Mouse (Mus musculus): ENCODE results near the gene Traf4.

Traf4 gene

DNA sequence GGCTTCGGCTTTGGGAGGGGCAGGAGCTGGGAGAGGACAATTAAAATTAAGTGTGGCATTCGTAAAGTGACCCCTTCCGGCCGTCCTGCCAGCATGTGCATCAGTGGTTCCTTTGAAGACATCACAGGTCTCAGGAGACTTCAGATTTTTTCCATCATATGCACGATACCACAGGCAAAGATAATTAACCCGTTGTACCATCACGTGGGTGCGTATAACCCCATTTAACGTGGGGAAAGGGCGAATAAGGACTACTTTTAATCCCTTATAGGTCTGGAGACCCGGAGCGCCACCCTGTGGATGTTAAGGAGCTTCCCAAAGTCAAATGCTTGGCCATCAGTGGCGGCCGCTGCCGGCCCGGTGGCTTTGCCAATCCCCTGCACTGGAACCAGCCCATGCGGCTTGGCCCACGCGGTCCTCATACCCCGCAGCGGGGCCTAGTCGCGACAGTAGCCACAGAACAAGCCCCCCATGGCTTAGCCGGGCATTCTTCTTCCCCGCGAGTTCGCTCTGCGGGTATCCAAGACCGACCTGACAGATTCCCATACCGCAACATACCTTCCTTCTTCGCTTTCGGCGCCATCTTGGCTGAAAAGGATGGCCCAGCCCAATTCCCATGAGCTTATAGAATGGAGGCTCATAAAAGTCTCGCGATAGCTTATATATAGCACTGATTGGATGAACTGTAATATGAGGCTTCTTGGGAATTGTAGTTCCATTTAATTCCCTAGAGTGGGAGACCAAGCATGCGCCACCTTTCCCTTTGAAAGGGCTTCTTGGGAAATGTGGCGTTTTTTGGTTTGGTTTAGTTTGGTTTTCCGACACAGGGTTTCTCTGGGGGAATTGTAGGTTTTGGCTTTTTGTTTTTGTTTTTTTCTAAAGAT is 17.8 kb upstream of the Traf4 start, which contains the start of gene Rpl23a:
Gene Rpl23a, minus strand, starts transcription at position 624 of the 884 bp plus-strand sequence.
- peak; percentile 70 for DNase-seq (ENCODE audit: low spot score)

DNA sequence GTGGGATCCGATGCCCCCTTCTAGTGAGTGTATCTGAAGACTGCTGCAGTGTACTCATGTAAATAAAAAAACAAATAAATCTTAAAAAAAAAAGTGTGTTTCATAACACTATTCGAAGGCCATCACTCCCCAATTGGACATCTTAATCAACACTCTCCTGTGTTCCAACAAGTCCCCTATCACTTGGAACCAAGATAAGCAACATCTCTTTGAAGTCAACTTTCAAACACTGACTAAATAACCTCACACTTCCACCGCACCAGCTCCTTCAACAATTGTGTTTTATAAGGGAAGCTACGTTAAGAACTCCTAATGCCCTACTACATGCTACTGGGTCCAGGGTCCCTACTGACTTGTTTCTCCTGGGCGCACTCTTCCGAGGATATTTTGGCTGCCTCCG is 17.1 kb upstream of the Traf4 start:
- no peak for DNase-seq (ENCODE audit: low spot score)

DNA sequence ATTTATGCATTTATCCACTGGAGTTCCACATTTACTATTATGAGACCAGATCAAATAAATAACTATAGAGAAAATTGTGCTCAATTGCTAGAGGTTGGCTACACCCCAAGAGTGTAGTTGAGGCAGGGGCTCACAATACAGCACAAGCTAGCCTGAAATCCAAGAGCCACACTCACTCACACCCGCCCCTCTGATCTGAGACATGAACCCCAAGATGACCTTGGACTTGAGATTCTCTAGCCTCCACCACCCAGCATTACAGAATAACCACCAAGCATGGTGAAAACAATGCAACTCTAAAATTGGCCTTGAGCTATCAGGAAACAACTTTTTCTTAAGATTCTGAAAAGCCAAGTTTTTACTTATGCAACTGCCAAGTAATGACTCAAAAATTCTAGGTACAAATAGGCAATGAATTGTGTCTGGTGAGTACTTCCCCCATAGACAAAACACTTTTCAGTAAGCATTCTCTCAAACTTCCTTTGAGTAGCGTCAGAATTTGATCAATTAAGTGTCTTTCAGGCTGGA is 16.5 kb upstream of the Traf4 start:
- DNase-seq (ENCODE audit: low spot score), result no peak

DNA sequence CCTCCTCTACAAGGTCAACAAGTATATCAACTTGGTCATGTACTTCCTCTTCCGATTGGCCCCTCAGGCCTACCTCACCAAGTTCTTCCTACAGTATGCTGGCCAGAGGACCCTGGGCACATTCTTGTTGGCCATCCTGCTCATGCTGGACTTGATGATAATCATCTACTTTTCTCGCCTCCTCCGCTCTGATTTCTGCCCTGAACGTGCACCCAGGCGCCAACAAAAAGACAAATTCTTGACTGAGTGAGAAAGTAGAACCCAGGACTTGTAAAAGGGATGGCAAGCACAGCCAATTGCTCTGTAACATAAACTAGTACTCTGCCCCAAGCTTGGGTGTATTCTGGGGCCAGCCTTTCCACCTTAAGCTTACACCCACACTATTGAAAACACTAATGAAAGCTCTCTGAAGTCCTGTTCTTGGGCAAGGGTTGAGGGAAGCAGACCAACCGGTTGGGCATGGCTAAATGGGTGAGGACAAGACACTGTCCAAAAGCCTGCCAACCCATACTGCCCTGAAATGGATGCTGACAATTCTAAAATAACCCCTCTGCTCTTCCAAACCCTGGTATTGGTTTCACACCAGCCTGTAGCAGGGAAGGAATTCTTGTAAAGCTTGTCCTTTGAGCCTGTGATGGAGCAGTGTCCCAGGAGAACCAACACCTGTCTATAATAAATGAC is 14.8 kb upstream of the Traf4 start:
- DNase-seq (ENCODE audit: low spot score), result no peak

DNA sequence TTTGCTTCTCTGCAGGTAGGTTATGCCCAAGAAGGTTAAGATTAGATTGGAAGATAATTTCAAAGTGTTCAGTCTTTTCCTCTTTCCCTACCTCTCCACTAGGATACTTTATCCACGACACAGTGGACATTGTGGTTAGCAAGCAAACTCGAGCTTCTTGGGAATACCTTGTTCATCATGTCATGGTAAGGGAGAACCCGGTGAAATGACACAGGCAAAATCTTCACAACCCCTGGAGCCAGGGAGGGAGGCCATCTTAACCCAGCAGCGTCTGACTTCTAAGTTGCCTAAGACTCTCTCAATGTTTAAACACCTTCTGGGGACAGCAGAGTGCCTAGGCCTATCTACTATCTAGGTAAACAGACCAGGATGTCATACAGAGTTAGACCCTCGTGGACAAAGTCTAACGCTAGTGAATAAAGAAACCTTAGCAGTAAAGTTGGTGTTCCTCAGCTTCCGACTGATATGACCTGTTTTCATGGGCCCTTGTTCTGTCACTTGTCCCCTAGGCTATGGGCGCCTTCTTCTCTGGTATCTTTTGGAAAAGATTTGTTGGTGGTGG is 14.1 kb upstream of the Traf4 start:
- no peak for DNase-seq (ENCODE audit: low spot score)

DNA sequence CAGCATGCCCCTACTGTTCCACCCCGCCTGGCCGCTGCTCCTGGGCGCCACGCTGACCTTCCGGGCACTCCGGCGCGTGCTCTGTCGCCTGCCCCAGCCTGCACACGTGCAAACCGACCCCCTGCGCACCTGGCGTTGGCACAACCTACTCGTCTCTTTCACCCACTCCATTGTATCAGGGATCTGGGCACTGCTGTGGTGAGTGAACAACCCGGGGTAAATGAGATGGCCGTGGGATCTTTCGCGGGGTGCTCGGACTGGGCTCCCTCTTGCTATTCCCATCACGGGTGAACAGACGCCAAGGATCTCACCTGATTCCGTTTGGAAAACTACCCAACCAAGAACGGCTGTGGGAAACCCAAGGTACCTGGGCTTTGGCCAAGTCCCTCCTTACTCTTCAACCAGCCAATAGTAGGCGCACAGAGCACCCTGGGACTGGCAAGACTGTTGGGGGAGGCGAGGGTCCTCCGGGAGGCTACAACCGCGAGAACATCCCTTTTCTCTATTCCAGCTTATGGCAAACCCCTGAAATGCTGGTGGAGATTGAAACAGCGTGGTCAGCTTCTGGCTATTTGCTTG is 13.6 kb upstream of the Traf4 start:
- DNase-seq (ENCODE audit: low spot score), result peak; percentile 62

DNA sequence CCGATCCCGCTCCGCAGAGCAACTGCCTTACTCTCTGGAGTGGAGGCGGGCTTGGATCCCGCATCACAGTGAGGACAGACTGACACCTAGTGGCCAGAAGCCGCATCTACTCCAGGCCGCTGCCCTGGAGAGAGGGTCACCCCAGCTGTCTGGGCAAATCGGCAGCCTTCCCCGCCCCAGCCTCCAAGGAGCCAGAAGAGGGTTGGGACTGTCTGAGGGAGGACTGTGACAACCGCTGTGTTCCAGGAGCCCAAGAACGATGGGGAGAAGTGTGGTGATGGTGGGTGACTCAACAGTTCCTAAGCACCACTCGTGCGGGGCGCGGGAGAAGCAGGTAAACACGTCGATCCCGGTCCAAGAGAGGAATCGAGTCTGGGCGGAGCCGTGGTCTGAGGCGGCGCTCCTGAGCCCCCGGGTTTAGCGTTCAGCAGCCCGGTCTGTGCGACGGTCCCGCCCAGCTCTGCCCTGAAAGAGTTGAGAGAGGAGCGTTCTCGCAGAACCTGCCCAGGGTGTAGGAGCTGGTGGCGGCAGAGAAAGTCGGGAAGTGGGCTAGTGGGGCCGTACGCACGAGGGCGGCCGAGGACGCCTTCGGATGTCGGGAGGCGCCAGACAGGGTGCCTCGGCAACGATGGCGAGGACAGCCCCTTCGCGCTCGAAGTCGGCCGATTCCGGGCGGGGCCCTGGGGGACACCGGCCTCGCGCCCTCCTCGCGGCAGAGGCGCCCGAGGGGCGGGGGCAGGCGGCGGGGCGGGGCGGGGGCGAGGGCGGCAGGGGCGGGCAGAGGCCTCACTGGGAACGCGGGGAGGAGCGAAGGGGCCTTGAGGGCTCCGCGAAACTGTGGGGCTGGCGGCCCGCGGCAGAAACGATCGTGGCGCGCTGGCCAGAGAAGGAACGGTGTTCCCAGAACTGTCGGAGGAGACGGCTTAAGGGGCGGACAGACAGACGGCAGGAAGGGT is 12.8 kb upstream of the Traf4 start:
- peak; percentile 93 for DNase-seq (ENCODE audit: low spot score)

DNA sequence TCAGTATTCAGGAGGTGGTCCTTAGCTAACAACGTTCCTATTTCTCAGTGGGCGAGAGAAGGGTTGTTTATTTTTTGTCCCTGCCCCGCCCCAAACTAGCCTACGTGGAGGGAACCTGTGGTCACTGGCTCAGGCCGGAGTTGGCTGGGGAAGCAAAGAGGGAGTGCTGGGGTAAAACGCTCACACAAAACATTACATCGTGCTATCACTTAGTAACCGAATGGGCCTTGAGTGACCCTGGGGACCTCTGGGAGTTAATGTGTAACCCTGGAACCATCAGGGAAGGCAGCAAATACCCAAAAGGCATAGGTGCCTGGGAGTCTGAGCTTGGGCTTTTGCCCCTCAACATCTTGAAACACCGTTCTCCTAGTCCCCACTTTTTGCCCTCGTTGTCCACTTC is 12.0 kb upstream of the Traf4 start:
- DNase-seq (ENCODE audit: low spot score), result no peak

DNA sequence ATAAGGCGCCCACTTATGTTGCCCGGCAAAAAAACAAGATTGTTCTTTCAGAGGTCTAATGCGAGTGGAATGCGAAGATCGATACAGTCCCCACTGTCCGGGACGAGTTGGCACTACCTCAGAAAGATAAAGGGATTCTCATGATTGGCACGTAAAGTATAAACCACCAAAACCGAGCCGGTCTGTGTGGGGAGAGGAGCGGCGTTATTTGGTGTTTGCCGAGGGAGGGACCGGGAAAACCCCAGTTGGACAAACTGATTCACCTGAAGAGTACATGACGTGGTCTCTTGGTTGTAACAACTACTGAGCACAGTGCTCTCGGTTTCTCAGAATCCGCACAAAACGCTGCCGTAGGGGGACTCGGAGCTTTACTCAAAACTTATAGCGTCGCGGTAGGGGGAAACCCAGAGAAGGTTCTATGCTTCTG is 11.5 kb upstream of the Traf4 start:
- no peak for DNase-seq (ENCODE audit: low spot score)

DNA sequence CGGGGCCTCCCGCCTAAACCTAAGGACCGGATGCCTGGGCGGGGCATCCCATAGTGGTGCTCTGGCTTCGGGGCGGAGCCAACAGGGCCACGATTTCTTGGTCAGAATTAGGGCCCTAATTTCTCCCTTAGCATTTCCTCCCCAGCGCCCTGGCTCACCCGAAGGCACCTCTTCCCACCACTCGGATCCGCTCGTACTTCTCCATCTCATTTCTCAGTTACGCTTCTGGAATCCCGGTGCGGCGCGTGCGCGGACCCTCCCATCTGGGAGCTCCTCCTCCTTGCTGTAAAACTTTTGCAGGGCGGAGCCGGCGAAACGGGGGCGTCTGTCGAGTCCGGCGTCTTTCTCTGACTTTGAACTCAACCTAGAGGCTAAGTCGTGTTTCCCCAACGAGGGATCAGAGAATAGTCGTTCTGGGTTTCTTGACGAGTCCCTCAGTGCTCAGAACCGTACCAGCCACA is 11.0 kb upstream of the Traf4 start, which contains the start of the genes Nek8 and Tlcd1:
Gene Nek8, minus strand, starts transcription at position 274 of the 461 bp plus-strand sequence.
Gene Tlcd1, plus strand, starts transcription at position 310 of the 461 bp plus-strand sequence.
- DNase-seq (ENCODE audit: low spot score), result peak; percentile 81

DNA sequence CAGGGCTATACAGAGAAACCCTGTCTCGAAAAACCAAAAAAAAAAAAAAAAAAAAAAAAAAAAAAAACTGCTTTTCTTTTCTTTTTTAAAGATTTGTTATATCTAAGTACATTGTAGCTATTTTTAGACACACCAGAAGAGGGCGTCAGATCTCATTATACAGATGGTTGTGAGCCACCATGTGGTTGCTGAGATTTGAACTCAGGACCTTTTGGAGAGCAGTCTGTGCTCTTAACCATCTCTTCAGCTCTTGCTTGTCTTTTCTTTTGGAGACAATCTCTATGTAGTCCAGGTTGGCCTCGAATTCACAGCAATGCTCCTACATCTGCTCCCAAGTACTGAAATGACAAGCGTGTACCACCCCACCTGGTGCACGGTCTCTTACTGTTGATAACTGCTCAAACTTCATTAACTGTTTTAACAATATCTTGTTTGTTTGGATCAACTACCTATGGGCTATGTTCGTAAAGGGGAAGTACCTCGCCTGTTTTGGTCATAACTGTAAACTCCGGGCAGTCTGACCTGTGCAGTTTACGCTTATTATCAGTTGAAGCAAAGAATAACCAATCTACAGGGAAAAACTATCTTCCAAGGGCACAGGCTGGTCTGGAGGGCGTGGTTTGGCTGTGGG is 10.5 kb upstream of the Traf4 start:
- DNase-seq (ENCODE audit: low spot score), result peak; percentile 92

DNA sequence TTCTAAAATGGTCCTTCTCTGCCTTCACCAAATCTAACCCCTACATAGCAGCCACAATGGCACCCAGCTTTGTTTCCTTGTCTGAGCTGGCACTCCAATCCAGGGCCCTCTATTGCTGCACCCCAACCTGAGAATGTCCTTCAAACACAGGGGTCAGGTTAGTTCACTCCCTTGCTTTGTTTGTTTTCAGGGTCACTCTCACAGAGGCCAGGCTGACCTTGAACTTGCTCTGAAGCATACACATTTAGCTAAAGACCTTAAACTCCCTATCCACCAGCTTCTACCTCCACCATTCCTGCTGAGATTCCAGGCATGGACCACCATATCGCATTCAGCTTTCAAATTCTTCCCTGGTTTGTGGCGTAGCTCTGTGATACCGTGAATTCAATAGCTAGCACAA is 9.1 kb upstream of the Traf4 start:
- DNase-seq (ENCODE audit: low spot score), result no peak

DNA sequence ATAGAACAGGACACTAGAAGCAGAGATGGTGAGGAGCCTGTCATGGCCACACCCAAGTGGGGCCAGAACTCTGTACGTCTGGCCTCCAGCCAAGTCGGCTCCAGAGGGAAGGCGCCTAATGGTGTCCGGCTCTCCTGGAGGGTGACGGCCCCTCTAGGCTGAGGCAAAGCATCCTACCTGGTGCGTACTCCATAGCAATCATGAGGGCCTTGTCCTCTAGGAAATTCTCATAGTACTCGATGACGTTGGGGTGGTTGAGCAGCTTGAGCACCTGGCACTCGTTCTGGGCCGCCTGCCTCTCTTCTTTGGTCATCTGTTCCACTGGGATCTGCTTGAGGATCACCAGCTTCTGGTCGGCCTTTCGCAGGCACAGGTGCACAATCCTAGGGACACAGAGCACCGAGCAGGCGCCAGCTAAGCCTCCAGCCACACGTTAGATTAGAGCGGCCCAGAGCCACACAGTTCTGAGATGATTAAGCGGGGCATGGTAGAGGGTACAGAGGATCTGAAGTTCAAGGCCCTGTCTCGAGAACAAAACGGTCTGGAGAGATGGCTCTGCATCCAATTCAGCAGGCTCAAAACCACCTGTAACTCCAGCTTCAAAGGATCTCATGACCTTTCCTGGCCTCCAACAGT is 7.5 kb upstream of the Traf4 start:
- DNase-seq (ENCODE audit: low spot score), result no peak

DNA sequence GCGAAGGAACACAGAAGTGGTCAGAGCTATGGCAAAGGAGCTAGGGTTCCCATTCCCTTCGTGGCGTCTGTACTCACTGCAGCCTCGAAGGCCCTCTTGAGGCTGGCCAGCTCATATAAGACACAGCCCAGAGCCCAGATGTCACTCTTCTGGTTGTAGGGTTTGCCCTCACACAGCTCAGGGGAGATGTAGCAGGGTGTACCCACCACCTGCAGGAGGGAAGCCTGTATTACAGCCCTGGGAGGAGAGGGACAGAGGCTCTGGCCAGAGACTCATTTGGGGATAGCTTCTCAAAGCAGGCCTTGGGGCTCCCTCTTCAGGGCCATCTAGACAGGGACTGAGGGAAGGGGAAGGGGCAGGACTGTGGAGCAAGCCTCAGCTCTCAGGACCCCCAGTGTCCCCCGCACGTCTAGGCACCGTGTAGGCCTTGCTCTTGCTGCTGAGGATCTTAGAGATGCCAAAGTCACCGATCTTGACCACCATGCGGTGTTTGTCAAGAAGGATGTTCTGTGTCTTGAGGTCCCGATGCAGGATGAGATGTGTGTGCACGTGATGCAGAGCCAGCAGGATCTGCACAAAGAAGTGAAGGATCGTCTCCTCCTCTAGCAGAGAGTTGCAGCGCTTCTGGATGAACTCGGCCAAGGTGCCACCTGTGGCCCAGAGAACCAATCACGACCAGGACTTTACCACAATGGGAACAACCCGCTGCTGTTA is 6.8 kb upstream of the Traf4 start:
- DNase-seq (ENCODE audit: low spot score), result no peak

DNA sequence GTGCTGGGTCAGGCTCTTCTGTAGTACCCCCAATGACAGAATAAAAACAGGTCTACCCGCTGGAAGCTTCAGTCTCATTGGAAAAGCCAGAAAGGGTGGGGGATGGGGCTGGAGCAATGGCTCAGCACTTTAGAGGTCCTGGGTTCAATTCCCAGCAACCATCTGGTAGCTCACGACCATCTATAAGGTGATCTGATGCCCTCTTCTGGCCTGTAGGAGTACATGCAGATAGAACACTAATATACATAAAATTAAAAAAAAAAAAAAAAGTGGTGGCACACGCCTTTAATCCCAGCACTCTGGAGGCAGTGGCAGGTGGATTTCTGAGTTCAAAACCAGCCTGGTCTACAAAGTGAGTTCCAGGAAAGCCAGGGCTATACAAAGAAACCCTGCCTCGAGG is 5.9 kb upstream of the Traf4 start:
- DNase-seq (ENCODE audit: low spot score), result no peak

DNA sequence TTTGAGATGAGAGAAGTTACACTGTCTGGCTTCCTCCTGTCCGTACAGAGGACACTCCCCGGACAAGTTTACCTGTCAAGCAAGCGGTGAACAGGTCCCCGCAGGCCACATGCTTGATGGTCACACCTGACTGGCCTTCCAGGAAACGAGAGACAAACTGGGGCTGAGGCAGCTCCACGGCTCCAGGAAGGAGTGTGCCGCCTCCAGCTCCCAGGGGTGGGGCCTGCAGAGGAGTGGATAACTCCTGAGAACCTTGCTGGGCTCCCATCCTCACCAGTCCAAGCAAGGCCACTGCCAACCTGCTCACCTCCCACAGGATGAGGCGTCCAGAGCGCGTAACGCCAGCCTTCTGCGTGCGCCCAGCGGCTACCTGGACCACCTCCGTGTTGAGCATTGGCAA is 4.9 kb upstream of the Traf4 start:
- no peak for DNase-seq (ENCODE audit: low spot score)

DNA sequence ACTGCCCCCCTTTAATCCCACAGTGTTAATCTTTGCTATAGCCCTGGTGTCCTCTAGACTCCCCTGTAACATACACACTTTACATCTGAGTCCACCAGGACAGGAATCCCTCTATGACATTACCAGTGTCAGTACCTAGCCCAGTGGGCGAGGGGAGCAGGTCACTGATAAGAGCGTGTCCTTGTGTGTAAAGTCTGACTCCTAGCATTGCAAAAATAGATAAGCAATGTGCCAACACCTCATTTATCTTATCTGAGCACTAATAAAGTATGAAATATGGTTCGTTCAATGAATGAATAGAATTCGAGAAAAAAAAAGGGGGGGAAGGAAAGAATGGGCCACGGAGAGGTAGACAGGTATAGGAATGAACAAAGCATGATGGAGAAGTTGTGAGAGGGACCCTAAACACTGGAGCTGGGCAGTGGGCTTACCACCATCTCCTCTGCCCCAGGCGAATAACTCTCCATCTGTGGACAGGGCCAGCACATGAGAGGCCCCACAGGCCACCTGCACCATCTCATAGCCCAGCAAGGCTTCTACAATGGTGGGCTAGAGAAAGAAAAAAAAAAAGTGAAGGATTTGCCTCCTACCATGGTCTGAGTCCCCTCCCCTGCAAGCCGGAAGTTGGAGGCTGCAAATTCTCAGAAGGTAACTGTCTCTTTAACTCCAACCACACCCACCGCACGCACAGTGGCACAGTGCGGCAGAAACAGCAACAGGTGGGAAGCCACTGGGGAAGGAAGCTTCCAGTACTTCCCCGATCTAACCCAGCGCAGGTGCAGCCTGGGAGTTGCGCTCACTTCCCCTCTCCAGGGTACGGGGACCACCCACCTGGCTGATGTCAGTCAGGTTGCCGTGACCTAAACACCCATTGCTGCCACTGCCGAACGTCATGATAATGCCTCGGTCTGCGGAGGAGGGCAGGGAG is 3.4 kb upstream of the Traf4 start:
- no peak for DNase-seq (ENCODE audit: low spot score)
